Mouse (Mus musculus) midbrain, postnatal 0 days (tissue): ENCODE measurements at regions not wholly inside any gene's neighbourhood (a gene's known extent, or its start where the extent isn't known, plus 50 kb on each side); places are given as distances from the start of the nearest gene placed in this dataset.

Source experiments
- ATAC-seq: fragments of 200-750 bp; cut with Nextera tagmentation; 2 replicates; pipeline ENCODE4 v1.8.0; 2017; ENCODE audit warnings: moderate number of reproducible peaks, mild to moderate bottlenecking, moderate TSS enrichment, moderate library complexity; ENCODE audit not compliant: low FRiP score
- DNase-seq: peaks from one replicate; pipeline ENCODE4 v3.0.0-alpha.2; 2015; ENCODE audit warnings: low spot score
- H3K27ac ChIP-seq: fragments of 300-500 bp; sonication (generic); 2 replicates; pipeline ENCODE4 v1.5.1; 2014; ENCODE audit warnings: low read depth, mild to moderate bottlenecking, low read length, mixed read lengths
- H3K27me3 ChIP-seq: fragments of 300-500 bp; sonication (generic); 2 replicates; pipeline ENCODE4 v1.6.1; 2014; ENCODE audit warnings: low read length, control low read depth, mixed read lengths; ENCODE audit not compliant: insufficient read depth
- H3K36me3 ChIP-seq: fragments of 300-500 bp; sonication (generic); 2 replicates; pipeline ENCODE4 v1.6.1; 2014; ENCODE audit warnings: low read length, control low read depth, mixed read lengths; ENCODE audit not compliant: insufficient read depth
- H3K4me1 ChIP-seq: fragments of 300-500 bp; sonication (generic); 2 replicates; pipeline ENCODE4 v1.6.1; 2014; ENCODE audit warnings: mild to moderate bottlenecking, control low read depth, antibody characterized with exemption, low read length, mixed read lengths; ENCODE audit not compliant: insufficient read depth
- H3K4me2 ChIP-seq: fragments of 300-500 bp; sonication (generic); 2 replicates; pipeline ENCODE4 v1.6.1; 2014; ENCODE audit warnings: low read depth, mild to moderate bottlenecking, low read length, mixed read lengths; ENCODE audit not compliant: poor library complexity, severe bottlenecking
- H3K4me3 ChIP-seq: fragments of 300-500 bp; sonication (generic); 2 replicates; pipeline ENCODE4 v1.5.1; 2014; ENCODE audit warnings: low read depth, mild to moderate bottlenecking, low read length, moderate library complexity
- H3K9ac ChIP-seq: fragments of 300-500 bp; sonication (generic); replicated peaks from 2 replicates; pipeline ENCODE4 v1.6.1; 2014; ENCODE audit warnings: mild to moderate bottlenecking, low read length, moderate library complexity, mixed read lengths; ENCODE audit not compliant: poor library complexity, severe bottlenecking
- H3K9me3 ChIP-seq: fragments of 300-500 bp; sonication (generic); 2 replicates; pipeline ENCODE4 v1.6.1; 2016; ENCODE audit warnings: low read length, control low read depth
- CTCF ChIP-seq: IDR thresholded peaks from 2 replicates; pipeline ENCODE4 v1.5.1; 2016; ENCODE audit warnings: antibody characterized with exemption, mild to moderate bottlenecking
- WGBS: fragments of 180-500 bp; shearing (Covaris S2); extraction: QIAGEN DNeasy Blood & Tissue Kit; methylation state at CpG from one replicate; pipeline ENCODE4 v1.1.7; 2014; 5-methylcytosine and 5-hydroxymethylcytosine counted together

GRCm38 (mm10) chr3:48911758-48912157 lies 845.4 kb downstream of the Pcdh18 start:
- H3K27ac ChIP-seq, result no peak overlapping the region
- WGBS, result 57% methylated on average over 2 of the region's 2 CpGs
- ATAC-seq (no peak), DNase-seq (no peak)
- H3K36me3 ChIP-seq, result no peaks in the 10 kb centered on the region
- H3K9me3 ChIP-seq, result no peaks in the 10 kb centered on the region
- no peak overlapping the region for H3K4me2 ChIP-seq
- H3K4me1 ChIP-seq, result no peaks in the 10 kb centered on the region
- H3K4me3 ChIP-seq, result no peak overlapping the region
- H3K9ac ChIP-seq, result no peak overlapping the region
- no peaks in the 10 kb centered on the region for H3K27me3 ChIP-seq
- peak; percentile 29 for TF ChIP-seq CTCF

DNA sequence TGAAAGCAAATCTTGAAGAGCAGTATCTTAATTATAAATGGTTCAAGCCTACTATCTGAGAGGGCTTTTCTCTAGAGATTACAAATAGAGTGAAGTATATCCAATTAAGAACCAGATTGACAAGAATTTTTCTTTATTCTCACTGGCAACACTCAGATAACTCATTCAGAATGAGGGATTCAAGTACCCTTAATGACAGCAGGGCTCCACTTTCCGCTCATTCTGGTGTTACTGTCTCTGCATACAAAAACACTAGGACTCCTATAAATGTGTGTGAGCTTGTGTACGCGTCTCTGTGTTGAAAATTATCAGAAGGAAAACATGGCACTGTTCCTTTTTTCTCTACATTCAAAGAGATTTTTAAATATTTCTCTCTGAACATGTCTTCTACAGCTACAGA lies 866.7 kb downstream of the Pcdh18 start:
- H3K27ac ChIP-seq, result no peak overlapping the region
- H3K9ac ChIP-seq, result no peak overlapping the region
- no peak overlapping the region for H3K4me3 ChIP-seq
- no peak for DNase-seq
- TF ChIP-seq CTCF, result no peak
- no peak overlapping the region for H3K4me2 ChIP-seq
- 58% methylated on average over 3 of the region's 3 CpGs for WGBS
- no peaks in the 10 kb centered on the region for H3K9me3 ChIP-seq
- no peak for ATAC-seq
- no peaks in the 10 kb centered on the region for H3K27me3 ChIP-seq
- H3K36me3 ChIP-seq, result no peaks in the 10 kb centered on the region
- H3K4me1 ChIP-seq, result no peaks in the 10 kb centered on the region

GRCm38 (mm10) chr3:48887885-48888284 lies 869.2 kb downstream of the Pcdh18 start:
- no peak overlapping the region for H3K27ac ChIP-seq
- no peaks in the 10 kb centered on the region for H3K27me3 ChIP-seq
- no peak overlapping the region for H3K4me2 ChIP-seq
- no peak overlapping the region for H3K4me3 ChIP-seq
- WGBS, result 53% methylated on average over 4 of the region's 4 CpGs
- no peak overlapping the region for H3K9ac ChIP-seq
- DNase-seq (no peak), ATAC-seq (no peak)
- no peaks in the 10 kb centered on the region for H3K4me1 ChIP-seq
- H3K36me3 ChIP-seq, result no peaks in the 10 kb centered on the region
- no peak for TF ChIP-seq CTCF
- H3K9me3 ChIP-seq, result no peaks in the 10 kb centered on the region

DNA sequence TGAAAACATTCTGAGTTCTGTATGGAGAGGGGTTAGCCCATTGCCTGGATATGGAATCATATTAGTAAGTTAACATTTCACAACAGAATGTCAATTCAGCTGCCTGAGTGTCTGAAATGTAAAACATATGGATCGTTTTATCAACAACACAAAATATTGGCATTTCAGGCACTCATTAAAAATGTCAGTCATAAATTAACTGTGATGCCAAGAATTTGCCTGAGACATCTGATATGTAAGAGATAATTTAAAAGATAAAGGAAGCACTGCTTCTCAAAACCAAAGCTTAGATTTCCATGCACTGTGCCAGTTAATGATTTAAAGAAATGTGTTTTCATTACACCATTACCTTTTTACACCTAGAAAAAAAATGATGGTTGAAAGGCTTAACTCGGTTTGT lies 887.6 kb downstream of the Pcdh18 start:
- H3K36me3 ChIP-seq, result no peaks in the 10 kb centered on the region
- DNase-seq (no peak), ATAC-seq (no peak)
- no peaks in the 10 kb centered on the region for H3K4me1 ChIP-seq
- H3K4me2 ChIP-seq, result no peak overlapping the region
- no peaks in the 10 kb centered on the region for H3K9me3 ChIP-seq
- TF ChIP-seq CTCF, result no peak
- H3K27ac ChIP-seq, result no peak overlapping the region
- no peak overlapping the region for H3K9ac ChIP-seq
- H3K27me3 ChIP-seq, result no peaks in the 10 kb centered on the region
- WGBS, result 77% methylated on average over 2 of the region's 2 CpGs
- H3K4me3 ChIP-seq, result no peak overlapping the region

GRCm38 (mm10) chr3:48846049-48846653 lies 911.0 kb downstream of the Pcdh18 start:
- TF ChIP-seq CTCF, result peak; percentile 87
- WGBS, result 29% methylated on average over 6 of the region's 6 CpGs
- DNase-seq (peak; percentile 95), ATAC-seq (no peak)
- H3K9ac ChIP-seq, result no peak overlapping the region
- H3K27ac ChIP-seq, result no peak overlapping the region
- no peaks in the 10 kb centered on the region for H3K9me3 ChIP-seq
- H3K4me2 ChIP-seq, result 0 out of 2 replicates have a peak overlapping the region, but pooled peaks have one; percentile 12
- H3K27me3 ChIP-seq, result no peaks in the 10 kb centered on the region
- H3K36me3 ChIP-seq, result no peaks in the 10 kb centered on the region
- no peaks in the 10 kb centered on the region for H3K4me1 ChIP-seq
- no peak overlapping the region for H3K4me3 ChIP-seq

DNA sequence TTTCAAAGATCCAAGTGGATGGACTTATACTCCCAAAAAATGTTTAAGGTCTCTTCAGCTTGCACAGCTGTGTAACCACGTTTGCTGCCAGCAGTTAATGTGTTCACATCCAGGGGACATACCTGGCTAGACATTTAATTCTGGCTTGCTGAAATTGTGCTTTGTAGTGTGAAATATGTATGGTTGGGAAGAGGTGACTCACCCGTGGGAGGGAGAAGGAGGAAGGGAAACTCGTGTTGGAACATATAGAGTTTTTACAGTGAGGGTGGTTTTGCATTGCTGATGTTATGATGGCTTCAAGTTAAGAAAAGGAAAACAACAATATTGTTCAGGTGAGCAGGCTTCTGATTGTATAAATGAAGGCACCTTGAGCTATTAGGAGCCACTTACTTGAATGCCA lies 916.4 kb downstream of the Pcdh18 start:
- no peak for TF ChIP-seq CTCF
- Histone ChIP-seq H3K9me3 (no peaks in the 10 kb centered on the region), H3K36me3 (no peaks in the 10 kb centered on the region), H3K27ac (no peak overlapping the region), H3K9ac (no peak overlapping the region), H3K4me1 (no peaks in the 10 kb centered on the region), H3K4me3 (no peak overlapping the region), H3K27me3 (no peaks in the 10 kb centered on the region), H3K4me2 (no peak overlapping the region)
- DNase-seq (no peak), ATAC-seq (no peak)
- 84% methylated on average over 3 of the region's 3 CpGs for WGBS
